Mouse (Mus musculus) MEL (cell line): Measurements from ENCODE around the gene Hbp1. TPM values are rescaled to one million over a fixed set of nuclear protein-coding genes. Genes with fewer than 3 reads are reported as not detected.

Experiments
- DNase-seq: peaks from one replicate; pipeline ENCODE4 v3.0.0; 2011; ENCODE audit warnings: low read depth, low spot score
- H3K27ac ChIP-seq: 2 replicates; pipeline ENCODE4 v1.5.1; 2012; ENCODE audit warnings: low read depth, mild to moderate bottlenecking, control low read depth, low read length, moderate library complexity; ENCODE audit not compliant: control insufficient read depth
- H3K27me3 ChIP-seq, 2 experiments: fragments of 150-350 bp in 1 of 2; sonication (generic) in 1 of 2; 2 replicates each; pipeline ENCODE4 v1.6.1; 2012; ENCODE audit warnings: low read length in 2 of 2, mild to moderate bottlenecking in 2 of 2, improper control_type of control experiment in 1 of 2, moderate library complexity in 1 of 2; ENCODE audit not compliant: insufficient read depth in 2 of 2, control insufficient read depth in 1 of 2
- H3K36me3 ChIP-seq, 2 experiments: 2 replicates each; pipeline ENCODE4 v1.6.1; 2012 to 2014; ENCODE audit warnings: low read length in 2 of 2, improper control_type of control experiment in 1 of 2, inconsistent platforms in 1 of 2, mild to moderate bottlenecking in 1 of 2; ENCODE audit not compliant: insufficient read depth in 2 of 2, control insufficient read depth in 1 of 2
- H3K4me1 ChIP-seq, 2 experiments: fragments of 150-350 bp in 1 of 2; sonication (generic) in 1 of 2; 2 replicates each; pipeline ENCODE4 v1.6.1; 2012; ENCODE audit warnings: low read length in 2 of 2, improper control_type of control experiment in 1 of 2, mild to moderate bottlenecking in 1 of 2; ENCODE audit not compliant: insufficient read depth in 2 of 2, control insufficient read depth in 1 of 2
- H3K4me3 ChIP-seq, 2 experiments: fragments of 150-350 bp in 1 of 2; sonication (generic) in 1 of 2; 2 replicates each; pipeline ENCODE4 v1.5.1; 2012; ENCODE audit warnings: low read depth in 2 of 2, low read length in 2 of 2, mild to moderate bottlenecking in 2 of 2, moderate library complexity in 2 of 2, control low read depth in 1 of 2, improper control_type of control experiment in 1 of 2; ENCODE audit not compliant: control insufficient read depth in 1 of 2, insufficient read depth in 1 of 2
- H3K79me2 ChIP-seq: 2 replicates; pipeline ENCODE4 v1.6.1; 2012; ENCODE audit warnings: mild to moderate bottlenecking, low read length, moderate library complexity; ENCODE audit not compliant: control insufficient read depth, poor library complexity, insufficient read depth
- H3K9ac ChIP-seq: 2 replicates; pipeline ENCODE4 v1.6.1; 2012; ENCODE audit warnings: low read depth, mild to moderate bottlenecking, control low read depth, low read length, moderate library complexity; ENCODE audit not compliant: control insufficient read depth, poor library complexity, severe bottlenecking
- H3K9me3 ChIP-seq: fragments of 150-350 bp; sonication (generic); replicated peaks from 2 replicates; pipeline ENCODE4 v1.6.1; 2012; ENCODE audit warnings: mild to moderate bottlenecking, low read length, improper control_type of control experiment, moderate library complexity; ENCODE audit not compliant: insufficient read depth
- BHLHE40 ChIP-seq: IDR thresholded peaks from 2 replicates; pipeline ENCODE4 v1.6.1; 2012; ENCODE audit warnings: low read depth, mild to moderate bottlenecking, inconsistent platforms, low read length, improper control_type of control experiment, borderline replicate concordance
- CHD1 ChIP-seq: IDR thresholded peaks from 2 replicates; pipeline ENCODE4 v1.6.1; 2012; ENCODE audit warnings: low read depth, mild to moderate bottlenecking, inconsistent platforms, low read length, improper control_type of control experiment
- CHD2 ChIP-seq: IDR thresholded peaks from 2 replicates; pipeline ENCODE4 v1.6.1; 2011; ENCODE audit warnings: low read length, improper control_type of control experiment
- CTCF ChIP-seq, 3 experiments: IDR thresholded peaks in 2 of 3; conservative IDR thresholded peaks in 1 of 3; 2 replicates each; pipeline ENCODE4 v1.5.1; 2011 to 2012; ENCODE audit warnings: low read length in 3 of 3, low read depth in 2 of 3, mild to moderate bottlenecking in 2 of 3, improper control_type of control experiment in 1 of 3, inconsistent platforms in 1 of 3, mixed read lengths in 1 of 3, moderate library complexity in 1 of 3; ENCODE audit not compliant: control insufficient read depth in 1 of 3, insufficient read depth in 1 of 3, poor library complexity in 1 of 3, severe bottlenecking in 1 of 3
- ELF1 ChIP-seq: IDR thresholded peaks from 2 replicates; pipeline ENCODE4 v1.6.1; 2014; ENCODE audit warnings: low read depth, mild to moderate bottlenecking, inconsistent platforms, low read length, improper control_type of control experiment, moderate library complexity
- EP300 ChIP-seq, 2 experiments: IDR thresholded peaks; 2 replicates each; pipeline ENCODE4 v1.6.1; 2011; ENCODE audit warnings: improper control_type of control experiment in 2 of 2, low read length in 2 of 2, low read depth in 1 of 2, mild to moderate bottlenecking in 1 of 2
- ETS1 ChIP-seq: IDR thresholded peaks from 2 replicates; pipeline ENCODE4 v1.6.1; 2012; ENCODE audit warnings: low read depth, mild to moderate bottlenecking, inconsistent platforms, low read length, improper control_type of control experiment, moderate library complexity
- KAT2A ChIP-seq: conservative IDR thresholded peaks from 2 replicates; pipeline ENCODE4 v1.6.1; 2012; ENCODE audit warnings: low read depth, low read length, improper control_type of control experiment, inconsistent platforms
- MAX ChIP-seq: IDR thresholded peaks from 2 replicates; pipeline ENCODE4 v1.6.1; 2011; ENCODE audit warnings: low read length, improper control_type of control experiment
- MEF2A ChIP-seq: IDR thresholded peaks from 2 replicates; pipeline ENCODE4 v1.6.1; 2014; ENCODE audit warnings: low read depth, mild to moderate bottlenecking, inconsistent platforms, low read length, improper control_type of control experiment; ENCODE audit not compliant: poor library complexity, insufficient replicate concordance, severe bottlenecking; ENCODE audit errors: extremely low read depth
- MYB ChIP-seq: IDR thresholded peaks from 2 replicates; pipeline ENCODE4 v1.6.1; 2011; ENCODE audit warnings: mild to moderate bottlenecking, low read depth, low read length, improper control_type of control experiment
- NRF1 ChIP-seq: IDR thresholded peaks from 2 replicates; pipeline ENCODE4 v1.6.1; 2014; ENCODE audit warnings: low read depth, mild to moderate bottlenecking, inconsistent platforms, low read length, improper control_type of control experiment, moderate library complexity; ENCODE audit not compliant: poor library complexity, insufficient read depth, severe bottlenecking
- POLR2AphosphoS5 ChIP-seq: IDR thresholded peaks from 2 replicates; pipeline ENCODE4 v1.6.1; 2012; ENCODE audit warnings: low read depth, borderline replicate concordance, mild to moderate bottlenecking, inconsistent platforms, low read length, moderate library complexity, mixed read lengths
- RAD21 ChIP-seq: IDR thresholded peaks from 2 replicates; pipeline ENCODE4 v1.6.1; 2011; ENCODE audit warnings: mild to moderate bottlenecking, low read depth, low read length, improper control_type of control experiment
- RCOR1 ChIP-seq: IDR thresholded peaks from 2 replicates; pipeline ENCODE4 v1.6.1; 2012; ENCODE audit warnings: low read depth, mild to moderate bottlenecking, inconsistent platforms, low read length, improper control_type of control experiment
- SMC3 ChIP-seq: IDR thresholded peaks from 2 replicates; pipeline ENCODE4 v1.6.1; 2011; ENCODE audit warnings: low read depth, low read length, improper control_type of control experiment
- TCF12 ChIP-seq: IDR thresholded peaks from 2 replicates; pipeline ENCODE4 v1.6.1; 2014; ENCODE audit warnings: low read depth, mild to moderate bottlenecking, inconsistent platforms, low read length, improper control_type of control experiment, moderate library complexity
- ZC3H11A ChIP-seq: IDR thresholded peaks from 2 replicates; pipeline ENCODE4 v1.6.1; 2012; ENCODE audit warnings: low read depth, mild to moderate bottlenecking, inconsistent platforms, low read length, improper control_type of control experiment
- ZKSCAN1 ChIP-seq: IDR thresholded peaks from 2 replicates; pipeline ENCODE4 v1.6.1; 2012; ENCODE audit warnings: low read depth, mild to moderate bottlenecking, inconsistent platforms, low read length, improper control_type of control experiment, moderate library complexity
- ZNF384 ChIP-seq: IDR thresholded peaks from 2 replicates; pipeline ENCODE4 v1.6.1; 2012; ENCODE audit warnings: low read depth, mild to moderate bottlenecking, inconsistent platforms, low read length, improper control_type of control experiment
- polyA plus RNA-seq, 2 experiments: library from polyadenylated mRNA; stranded (reverse) in 1 of 2; unstranded in 1 of 2; fragments of >175 nt in 1 of 2; fragments of >200 nt in 1 of 2; gene quantifications; 2 replicates each; pipeline versions ENCODE4 v1.2.1 to v1.2.4; 2012; ENCODE audit warnings: low replicate concordance in 2 of 2, low read depth in 1 of 2; ENCODE audit not compliant: insufficient read length in 2 of 2, insufficient read depth in 1 of 2, missing spikeins in 1 of 2
- total RNA-seq: library from RNA; depleted of rRNA; stranded (reverse); fragments of 300-350 nt; gene quantifications from 2 replicates; pipeline ENCODE4 v1.2.3, GENCODE M21; 2012

Gene Hbp1
- total and polyA plus RNA-seq, 3 experiments = 4.3 to 8.8 TPM; not detected in 1

DNA sequence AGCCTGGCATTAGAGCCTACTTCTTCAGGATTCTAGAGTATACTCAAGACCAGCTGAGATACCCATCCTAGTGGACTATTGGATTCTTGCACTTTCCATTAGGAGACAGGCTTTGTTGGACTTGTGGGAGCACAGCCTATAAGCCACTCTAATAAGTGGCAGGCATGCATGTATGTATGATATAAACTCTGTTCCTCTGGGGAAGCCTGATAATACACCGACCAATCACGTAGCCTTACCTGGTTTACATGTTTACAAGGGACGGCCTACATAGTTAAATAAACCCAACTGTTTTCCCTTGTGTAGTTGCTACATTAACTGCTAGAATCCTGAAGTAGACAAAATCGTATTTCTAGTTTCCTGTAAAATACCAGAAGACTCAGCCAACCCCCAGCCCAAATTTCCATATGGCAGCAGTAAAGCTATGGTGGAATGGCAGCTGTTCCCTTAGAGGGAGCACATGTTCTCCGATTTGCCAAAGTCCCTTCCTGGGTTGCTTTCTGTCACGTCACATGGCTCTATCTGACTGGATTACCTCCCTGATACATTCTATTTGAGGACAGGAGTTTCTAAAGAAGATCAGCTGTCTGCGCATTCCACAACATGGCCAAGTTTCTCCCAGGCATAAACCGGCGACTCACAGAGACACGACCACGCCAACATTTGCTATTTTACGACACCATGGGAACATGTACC lies 15.3 kb upstream of the Hbp1 start (continued):
- TF ChIP-seq ZC3H11A = no peak
- TF ChIP-seq, all 39 proteins: peak for 0

- Histone ChIP-seq H3K27me3 (no peaks in the 10 kb centered on the region), H3K9me3 (no peaks in the 10 kb centered on the region), H3K36me3 (peaks cover 2 to 15% of the 10 kb centered on the region in 2 experiments; a peak in 3 of 4 replicates), H3K4me3 (no peak overlapping the region), H3K27ac (no peak overlapping the region), H3K9ac (no peak overlapping the region), H3K79me2 (no peaks in the 10 kb centered on the region)
- DNase-seq = no peak
- no peak for TF ChIP-seq ZKSCAN1
- TF ChIP-seq, all 39 proteins: peak for 0
- peaks cover 4 to 7% of the 10 kb centered on the region in 2 experiments for H3K4me1 ChIP-seq
Measured at GRCm38 (mm10) chr12:31964074-31964473, 13.7 kb upstream of the Hbp1 start.

DNA sequence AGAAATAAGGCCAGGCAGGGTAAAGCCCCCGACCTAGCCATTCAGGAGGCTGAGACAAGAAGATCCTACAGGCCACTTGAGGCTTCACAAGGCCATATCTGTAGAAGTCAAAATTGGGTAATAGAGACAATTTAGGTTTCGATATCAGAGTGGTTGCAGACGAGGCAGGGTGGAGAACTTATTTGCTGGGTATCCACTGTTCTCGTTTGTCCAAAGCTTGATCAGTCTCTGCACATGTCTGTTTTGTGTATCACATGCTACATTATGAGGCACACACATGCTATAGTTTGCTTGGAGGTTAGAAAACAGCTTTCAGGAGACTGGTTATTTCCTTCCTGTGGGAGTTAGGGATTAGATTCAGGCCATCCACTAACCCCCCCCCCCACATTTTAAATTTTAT lies 5.5 kb upstream of the Hbp1 start:
- H3K9ac ChIP-seq = no peak overlapping the region
- no peak overlapping the region for H3K27ac ChIP-seq
- TF ChIP-seq ZKSCAN1 (no peak), ETS1 (no peak), CTCF (IDR thresholded peaks at IDR 0.05 in 2 of 3, conservative IDR thresholded peaks at IDR 0.05 in 1 of 3; ENCODE audit: control insufficient read depth in 1 of 3, insufficient read depth in 1 of 3, low read depth in 2 of 3, low read length in 3 of 3, poor library complexity in 1 of 3, severe bottlenecking in 1 of 3) (no peak), POLR2AphosphoS5 (no peak), BHLHE40 (no peak), CHD1 (no peak), CHD2 (no peak), MYB (no peak), ELF1 (no peak)
- no peaks in the 10 kb centered on the region for H3K9me3 ChIP-seq
- DNase-seq = no peak
- H3K79me2 ChIP-seq = no peaks in the 10 kb centered on the region
- no peaks in the 10 kb centered on the region for H3K27me3 ChIP-seq
- peaks cover 0 to 3% of the 10 kb centered on the region in 2 experiments; a peak in 3 of 4 replicates for H3K36me3 ChIP-seq
- H3K4me3 ChIP-seq = no peak overlapping the region
- no peaks in the 10 kb centered on the region for H3K4me1 ChIP-seq

DNA sequence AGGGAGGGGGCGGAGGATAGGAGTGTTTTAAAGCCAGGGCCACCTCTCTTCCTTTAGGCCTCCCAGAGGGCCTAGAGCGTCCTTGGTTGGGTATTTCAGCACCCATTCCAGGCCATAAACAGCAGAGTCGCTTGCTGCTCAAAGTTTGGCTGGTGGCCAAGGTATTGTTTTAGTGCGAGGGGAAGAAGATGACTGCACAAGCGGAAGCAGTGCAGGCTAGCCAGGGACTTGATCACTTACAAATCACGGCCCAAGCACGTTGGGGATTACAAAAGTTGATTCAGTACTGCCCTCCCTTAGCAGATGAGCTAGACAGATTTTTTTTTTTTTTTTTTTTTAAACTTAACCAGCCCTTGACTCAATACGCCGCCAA lies 310 bp upstream of the Hbp1 start:
- Histone ChIP-seq H3K4me1 (peaks cover 0 to 3% of the 10 kb centered on the region in 2 experiments; a peak in 2 of 4 replicates), H3K27me3 (no peaks in the 10 kb centered on the region), H3K79me2 (peaks cover 9% of the 10 kb centered on the region; the same call in 1 of the 2 replicates), H3K4me3 (peak overlapping the region; percentile 42 to 44), H3K27ac (no peak overlapping the region), H3K9me3 (no peaks in the 10 kb centered on the region), H3K9ac (no peak overlapping the region), H3K36me3 (peaks cover 0 to 15% of the 10 kb centered on the region in 2 experiments; a peak in 2 of 4 replicates)
- TF ChIP-seq RAD21 (peak; percentile 9; the same call in 1 of the 2 replicates), EP300 (IDR thresholded peaks at IDR 0.05; ENCODE audit: low read depth in 1 of 2, low read length in 2 of 2) (0 out of 4 replicates have a peak, but pooled peaks of 1 of the 2 experiments have one; percentile 25), RCOR1 (peak; percentile 80; the same call in 1 of the 2 replicates), KAT2A (no peak), SMC3 (peak; percentile 47), MAX (no peak), CHD1 (no peak), NRF1 (no peak), TCF12 (no peak), ZC3H11A (0 out of 2 replicates have a peak, but pooled peaks have one; percentile 19), MEF2A (no peak), ZNF384 (0 out of 2 replicates have a peak, but pooled peaks have one; percentile 21)
- DNase-seq = no peak
